Mouse (Mus musculus) stomach, embryonic 15.5 days (tissue): ENCODE measurements around the gene Cbx4. TPM values are rescaled to one million over a fixed set of nuclear protein-coding genes. Genes with fewer than 3 reads are reported as not detected.
A peak's percentile ranks its signal among the peaks of the same experiment; 100 is the strongest.
"Not testable (repeated sequence)": the region's sequence is repeated elsewhere in the genome, so short reads cannot be mapped to it uniquely, and the experiment has no call there.

Source experiments
- ATAC-seq: fragments of 200-750 bp; cut with Nextera tagmentation; 2 replicates; pipeline ENCODE4 v1.8.0; 2017; ENCODE audit warnings: low read depth, moderate number of reproducible peaks, moderate TSS enrichment; ENCODE audit not compliant: insufficient read depth, low FRiP score
- H3K27ac ChIP-seq: fragments of 300-500 bp; sonication (generic); 2 replicates; pipeline ENCODE4 v1.5.1; 2015; ENCODE audit warnings: mild to moderate bottlenecking, inconsistent platforms
- H3K27me3 ChIP-seq: fragments of 300-500 bp; sonication (generic); replicated peaks from 2 replicates; pipeline ENCODE4 v1.6.1; 2015; ENCODE audit warnings: inconsistent platforms
- H3K36me3 ChIP-seq: fragments of 300-500 bp; sonication (generic); 2 replicates; pipeline ENCODE4 v1.6.1; 2015; ENCODE audit warnings: inconsistent platforms
- H3K4me1 ChIP-seq: fragments of 300-500 bp; sonication (generic); 2 replicates; pipeline ENCODE4 v1.6.1; 2015; ENCODE audit warnings: inconsistent platforms
- H3K4me2 ChIP-seq: fragments of 300-500 bp; sonication (generic); 2 replicates; pipeline ENCODE4 v1.6.1; 2015; ENCODE audit warnings: mild to moderate bottlenecking, inconsistent platforms
- H3K4me3 ChIP-seq: fragments of 300-500 bp; sonication (generic); replicated peaks from 2 replicates; pipeline ENCODE4 v1.5.1; 2015; ENCODE audit warnings: inconsistent platforms
- H3K9ac ChIP-seq: fragments of 300-500 bp; sonication (generic); 2 replicates; pipeline ENCODE4 v1.6.1; 2015; ENCODE audit warnings: inconsistent platforms
- H3K9me3 ChIP-seq: fragments of 300-500 bp; sonication (generic); 2 replicates; pipeline ENCODE4 v1.6.1; 2016; ENCODE audit warnings: inconsistent platforms
- WGBS: fragments of 180-500 bp; shearing (Covaris S2); methylation state at CpG from one replicate; pipeline ENCODE4 v1.1.7; 2015; 5-methylcytosine and 5-hydroxymethylcytosine counted together
- polyA plus RNA-seq: library from polyadenylated mRNA; unstranded; fragments of >200 nt; fragmentation: Nextera tagmentation; extraction: Ambion mirVana; gene quantifications from 2 replicates; pipeline ENCODE4 v1.2.1, GENCODE M21; 2015

Cbx4 gene
- polyA plus RNA-seq, 1 experiment from 2014 or later, result 10.2 TPM

GRCm38 (mm10) chr11:119106289-119106688 is 20.3 kb upstream of the Cbx4 start:
- 0 out of 2 replicates have a peak, but pooled peaks cover 3% of the 10 kb centered on the region for H3K27me3 ChIP-seq
- H3K9ac ChIP-seq, result no peak overlapping the region
- WGBS, result 38% methylated on average over 6 of the region's 6 CpGs
- H3K4me1 ChIP-seq, result peaks cover 12% of the 10 kb centered on the region
- H3K4me3 ChIP-seq, result no peak overlapping the region
- H3K27ac ChIP-seq, result no peak overlapping the region
- ATAC-seq, result no peak
- H3K9me3 ChIP-seq, result no peaks in the 10 kb centered on the region
- no peak overlapping the region for H3K4me2 ChIP-seq
- H3K36me3 ChIP-seq, result no peaks in the 10 kb centered on the region

DNA sequence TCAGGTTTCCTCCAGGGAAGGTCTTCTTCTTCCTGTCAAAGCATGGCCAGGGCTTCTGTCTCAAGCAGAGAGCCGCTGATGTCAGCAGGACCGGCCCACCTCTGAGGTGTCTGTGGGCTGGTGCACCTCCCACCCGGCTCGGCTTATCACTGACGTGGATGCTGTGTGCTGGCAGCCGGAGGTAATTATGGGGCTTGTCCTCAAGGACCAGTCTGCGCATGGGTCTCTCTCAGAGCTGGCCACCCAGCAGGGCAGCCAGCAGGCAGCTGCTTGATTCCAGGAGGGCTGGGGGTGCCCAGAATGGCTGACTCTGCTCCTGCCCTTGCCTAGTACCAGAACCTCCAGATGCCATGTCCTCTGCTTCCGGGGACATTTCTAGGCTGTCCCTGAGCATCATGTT is 19.7 kb upstream of the Cbx4 start:
- H3K27ac ChIP-seq, result no peak overlapping the region
- WGBS, result 43% methylated on average over 8 of the region's 8 CpGs
- no peaks in the 10 kb centered on the region for H3K36me3 ChIP-seq
- H3K4me1 ChIP-seq, result peaks cover 12% of the 10 kb centered on the region
- no peak overlapping the region for H3K9ac ChIP-seq
- H3K4me3 ChIP-seq, result no peak overlapping the region
- H3K27me3 ChIP-seq, result 0 out of 2 replicates have a peak, but pooled peaks cover 3% of the 10 kb centered on the region
- H3K9me3 ChIP-seq, result no peaks in the 10 kb centered on the region
- ATAC-seq, result no peak
- no peak overlapping the region for H3K4me2 ChIP-seq

GRCm38 (mm10) chr11:119105071-119105609 is 19.1 kb upstream of the Cbx4 start:
- Histone ChIP-seq H3K4me1 (peaks cover 12% of the 10 kb centered on the region), H3K4me2 (no peak overlapping the region), H3K9me3 (no peaks in the 10 kb centered on the region), H3K27me3 (0 out of 2 replicates have a peak, but pooled peaks cover 3% of the 10 kb centered on the region), H3K36me3 (no peaks in the 10 kb centered on the region), H3K27ac (no peak overlapping the region), H3K4me3 (no peak overlapping the region), H3K9ac (no peak overlapping the region)
- WGBS, result 58% methylated on average over 7 of the region's 7 CpGs
- no peak for ATAC-seq

GRCm38 (mm10) chr11:119103991-119104390 is 18.0 kb upstream of the Cbx4 start:
- Histone ChIP-seq H3K4me1 (peaks cover 12% of the 10 kb centered on the region), H3K27ac (no peak overlapping the region), H3K36me3 (no peaks in the 10 kb centered on the region), H3K9ac (no peak overlapping the region), H3K4me3 (no peak overlapping the region), H3K4me2 (no peak overlapping the region), H3K27me3 (0 out of 2 replicates have a peak, but pooled peaks cover 3% of the 10 kb centered on the region), H3K9me3 (no peaks in the 10 kb centered on the region)
- ATAC-seq, result no peak
- WGBS, result 85% methylated on average over 3 of the region's 3 CpGs

GRCm38 (mm10) chr11:119100355-119100754 is 14.3 kb upstream of the Cbx4 start:
- H3K4me1 ChIP-seq, H3K27me3 ChIP-seq, H3K27ac ChIP-seq, H3K9me3 ChIP-seq, H3K9ac ChIP-seq, ATAC-seq, H3K4me2 ChIP-seq, H3K4me3 ChIP-seq, H3K36me3 ChIP-seq: not testable (repeated sequence)
- 70% methylated on average over 4 of the region's 4 CpGs for WGBS

DNA sequence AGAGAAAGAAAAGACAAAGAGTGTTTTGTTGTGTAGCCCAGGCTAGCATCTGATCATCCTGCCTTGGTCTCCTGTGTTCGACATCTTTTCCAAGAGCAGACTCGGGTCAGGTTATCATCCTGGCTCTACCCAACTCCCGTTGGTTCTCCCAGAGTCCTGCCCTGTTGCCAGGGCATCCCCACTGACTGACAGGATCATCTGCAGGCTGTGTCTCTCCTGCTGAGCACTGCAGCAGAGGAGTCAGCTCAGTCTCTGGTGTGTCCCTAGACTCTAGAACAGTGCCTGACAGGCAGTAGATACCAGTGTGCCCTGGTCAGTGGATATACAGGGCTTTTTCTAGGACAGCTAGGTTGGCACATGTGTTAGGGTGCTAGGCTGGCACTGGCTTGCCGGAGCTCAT is 12.2 kb upstream of the Cbx4 start:
- H3K9me3 ChIP-seq, result no peaks in the 10 kb centered on the region
- 64% methylated on average over 4 of the region's 4 CpGs for WGBS
- H3K27me3 ChIP-seq, result 0 out of 2 replicates have a peak, but pooled peaks cover 3% of the 10 kb centered on the region
- H3K36me3 ChIP-seq, result no peaks in the 10 kb centered on the region
- H3K4me1 ChIP-seq, result 0 out of 2 replicates have a peak, but pooled peaks cover 4% of the 10 kb centered on the region
- no peak overlapping the region for H3K9ac ChIP-seq
- no peak overlapping the region for H3K4me2 ChIP-seq
- no peak for ATAC-seq
- H3K27ac ChIP-seq, result no peak overlapping the region
- H3K4me3 ChIP-seq, result no peak overlapping the region

GRCm38 (mm10) chr11:119095441-119095840 is 9.4 kb upstream of the Cbx4 start:
- peaks cover 3% of the 10 kb centered on the region; the same call in 1 of the 2 replicates for H3K27me3 ChIP-seq
- H3K36me3 ChIP-seq, result no peaks in the 10 kb centered on the region
- 40% methylated on average over 3 of the region's 3 CpGs for WGBS
- H3K27ac ChIP-seq, result no peak overlapping the region
- H3K4me2 ChIP-seq, result no peak overlapping the region
- no peaks in the 10 kb centered on the region for H3K9me3 ChIP-seq
- no peak overlapping the region for H3K9ac ChIP-seq
- ATAC-seq, result no peak
- peaks cover 9% of the 10 kb centered on the region for H3K4me1 ChIP-seq
- H3K4me3 ChIP-seq, result no peak overlapping the region

- Histone ChIP-seq H3K4me1 (peaks cover 30% of the 10 kb centered on the region), H3K36me3 (no peaks in the 10 kb centered on the region), H3K9ac (no peak overlapping the region), H3K27ac (no peak overlapping the region), H3K27me3 (peaks cover 24% of the 10 kb centered on the region), H3K9me3 (no peaks in the 10 kb centered on the region), H3K4me2 (no peak overlapping the region), H3K4me3 (no peak overlapping the region)
- 70% methylated on average over 1 of the region's 1 CpGs for WGBS
- no peak for ATAC-seq
Measured at GRCm38 (mm10) chr11:119093322-119093721, 7.3 kb upstream of the Cbx4 start.

DNA sequence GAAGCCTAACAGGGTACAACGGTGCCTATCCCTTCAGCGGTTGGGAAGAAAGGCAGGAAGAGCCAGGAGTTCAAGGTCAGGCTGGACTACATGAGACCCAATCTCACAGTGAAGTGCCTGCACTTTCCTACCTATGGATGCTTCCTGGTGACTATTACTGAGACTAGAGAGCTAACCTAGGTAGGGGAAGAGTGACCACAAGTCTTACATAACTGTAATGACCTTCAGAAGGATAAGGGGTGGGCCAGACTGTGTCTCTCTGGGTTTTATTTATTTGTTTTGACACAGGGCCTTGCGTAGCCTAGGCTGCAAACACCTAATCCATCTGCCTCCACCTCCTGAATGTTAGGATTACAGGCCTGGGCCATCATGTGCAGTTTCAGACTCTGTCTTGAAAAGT is 6.3 kb upstream of the Cbx4 start:
- H3K4me3 ChIP-seq, result no peak overlapping the region
- no peaks in the 10 kb centered on the region for H3K36me3 ChIP-seq
- H3K4me1 ChIP-seq, result peaks cover 39% of the 10 kb centered on the region
- H3K27me3 ChIP-seq, result peaks cover 33% of the 10 kb centered on the region
- H3K27ac ChIP-seq, result no peak overlapping the region
- 70% methylated on average over 3 of the region's 3 CpGs for WGBS
- no peak overlapping the region for H3K9ac ChIP-seq
- no peak for ATAC-seq
- H3K4me2 ChIP-seq, result no peak overlapping the region
- no peaks in the 10 kb centered on the region for H3K9me3 ChIP-seq

- Histone ChIP-seq H3K27me3 (peaks cover 36% of the 10 kb centered on the region), H3K4me3 (peak overlapping the region; percentile 59; the same call in 1 of the 2 replicates), H3K27ac (no peak overlapping the region), H3K9ac (no peak overlapping the region), H3K4me2 (peak overlapping the region; percentile 99), H3K36me3 (no peaks in the 10 kb centered on the region), H3K4me1 (peaks cover 45% of the 10 kb centered on the region), H3K9me3 (no peaks in the 10 kb centered on the region)
- WGBS, result 17% methylated on average over 8 of the region's 8 CpGs
- no peak for ATAC-seq
Measured at GRCm38 (mm10) chr11:119091598-119091991, 5.6 kb upstream of the Cbx4 start.

DNA sequence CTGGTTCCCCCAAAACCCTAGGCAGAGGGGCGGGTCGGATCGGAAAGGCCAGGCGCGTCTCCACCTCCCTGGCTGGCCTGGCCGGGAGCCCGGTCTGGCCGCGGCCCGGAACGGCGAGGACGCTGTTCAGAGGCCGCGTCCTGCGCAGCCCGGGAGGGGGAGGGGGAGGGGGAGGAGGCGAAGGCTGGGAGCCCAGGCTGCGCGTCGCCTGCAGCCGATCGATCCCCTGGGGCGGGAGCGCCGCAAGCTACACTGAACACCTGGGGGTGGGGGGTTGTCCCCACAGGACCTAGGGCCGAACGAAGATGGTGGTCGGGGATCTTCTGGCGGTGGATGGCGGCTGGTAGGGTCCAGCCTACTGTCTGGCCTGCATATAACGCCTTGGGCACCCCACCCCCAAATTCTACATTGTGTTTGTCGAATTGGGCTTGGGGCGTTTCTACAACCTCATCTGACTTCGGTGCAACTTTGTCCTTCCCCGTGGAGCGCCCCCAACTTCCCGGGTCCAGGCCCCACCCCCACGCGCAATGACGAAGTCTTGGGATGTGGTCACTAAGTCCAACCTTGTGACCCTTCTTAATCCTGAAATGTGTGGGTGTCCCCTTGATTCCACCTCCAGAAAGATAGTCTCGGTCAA is 5.1 kb upstream of the Cbx4 start:
- Histone ChIP-seq H3K36me3 (no peaks in the 10 kb centered on the region), H3K27ac (0 out of 2 replicates have a peak overlapping the region, but pooled peaks have one; percentile 48), H3K27me3 (peaks cover 36% of the 10 kb centered on the region), H3K9ac (peak overlapping the region; percentile 39; the same call in 1 of the 2 replicates), H3K4me1 (peaks cover 48% of the 10 kb centered on the region), H3K4me2 (peak overlapping the region; percentile 99), H3K4me3 (peak overlapping the region; percentile 59), H3K9me3 (no peaks in the 10 kb centered on the region)
- WGBS, result 1% methylated on average over 39 of the region's 42 CpGs
- peak; percentile 53 for ATAC-seq

GRCm38 (mm10) chr11:119090076-119090960 is 4.3 kb upstream of the Cbx4 start:
- Histone ChIP-seq H3K4me3 (peak overlapping the region; percentile 59), H3K9me3 (no peaks in the 10 kb centered on the region), H3K4me2 (peak overlapping the region; percentile 99), H3K27me3 (peaks cover 33% of the 10 kb centered on the region), H3K9ac (peak overlapping the region; percentile 39; the same call in 1 of the 2 replicates), H3K4me1 (peaks cover 44% of the 10 kb centered on the region), H3K36me3 (no peaks in the 10 kb centered on the region), H3K27ac (0 out of 2 replicates have a peak overlapping the region, but pooled peaks have one; percentile 48)
- no peak for ATAC-seq
- WGBS, result under 1% methylated on average over 75 of the region's 75 CpGs
